Mouse (Mus musculus) stomach, postnatal 0 days (tissue): ENCODE measurements around the gene Wipf1.

ENCODE experiments used
- CTCF ChIP-seq: IDR thresholded peaks from 2 replicates; pipeline ENCODE4 v1.5.1; 2016; ENCODE audit warnings: antibody characterized with exemption, low read depth, mild to moderate bottlenecking, moderate library complexity
- EP300 ChIP-seq: optimal IDR thresholded peaks from 2 replicates; pipeline ENCODE3; 2016; ENCODE audit warnings: antibody characterized with exemption

- TF ChIP-seq CTCF (no peak), EP300 (no peak)
Measured at GRCm38 (mm10) chr2:73407662-73408061, 121.9 kb downstream of the Wipf1 start.
